Mouse (Mus musculus): ENCODE results near the gene Ywhaq.

GRCm38 (mm10) chr12:21370035-21370611, 47.3 kb downstream of the Ywhaq start:
- TF ChIP-seq GATA1 (IDR thresholded peaks at IDR 0.05; ENCODE audit: low read length) (no peak), TAL1 (IDR thresholded peaks at IDR 0.05; ENCODE audit: low read length) (no peak)

Measured in erythroblast, embryonic 14.5 days (primary cell).